Mouse (Mus musculus): Measurements from ENCODE around the gene Apmap. TPM values are rescaled to one million over a fixed set of nuclear protein-coding genes. Genes with fewer than 3 reads are reported as not detected.

The Apmap gene
- polyA plus RNA-seq (2015; fragmentation: Nextera tagmentation; extraction: Ambion mirVana) = 42.1 and 43.2 TPM in 2 replicates

DNA sequence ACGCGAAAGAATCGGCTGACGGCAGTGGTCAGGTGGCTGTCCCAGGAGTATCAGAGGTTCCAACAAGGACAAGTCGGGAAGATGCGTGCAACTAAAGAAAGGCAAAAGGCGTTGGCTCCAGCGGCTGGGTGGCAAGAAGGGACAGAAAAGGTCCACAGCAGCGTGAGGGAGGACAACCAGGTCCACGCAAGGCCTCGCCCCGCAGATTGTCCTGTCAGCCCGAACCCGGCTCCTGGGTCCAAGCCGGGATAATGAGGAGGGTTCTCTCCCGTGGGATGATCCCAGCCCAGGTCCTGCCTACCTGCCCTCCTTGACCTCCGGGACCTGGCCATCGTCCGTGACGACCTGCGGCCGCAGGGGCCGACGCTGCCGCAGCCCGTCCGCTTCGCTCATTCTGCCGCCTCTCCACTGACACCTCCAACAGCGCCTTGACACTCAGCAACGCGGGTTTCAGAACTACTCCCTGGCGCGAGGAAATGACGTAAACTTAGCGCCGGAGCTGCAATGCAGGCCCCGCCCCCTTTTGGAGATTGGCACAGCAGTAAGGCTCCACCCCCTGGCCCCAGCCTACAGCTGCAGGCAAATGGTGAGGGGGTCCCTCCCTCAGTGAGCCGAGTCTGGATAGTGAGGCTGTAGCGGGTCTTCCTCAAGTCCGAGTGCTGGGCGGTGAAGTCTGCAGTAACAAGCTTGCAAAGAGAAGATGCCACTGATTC lies at the start of gene Apmap:
Gene Apmap, minus strand, starts transcription at position 481 of the 713 bp plus-strand sequence.
- ATAC-seq (ENCODE audit: insufficient read depth, low FRiP score) = peak; percentile 97
- Histone ChIP-seq H3K9ac (ENCODE audit: low read length) (peak within 1 kb of the TSS; percentile 83), H3K4me2 (ENCODE audit: low read depth, low read length) (peak within 1 kb of the TSS; percentile 86), H3K9me3 (replicated peaks; ENCODE audit: control insufficient read depth, low read length) (no peaks in the 10 kb centered on the region), H3K4me1 (ENCODE audit: control insufficient read depth, insufficient read depth, low read length) (peaks cover 7% of the 10 kb centered on the region; the same call in 1 of the 2 replicates), H3K27ac (ENCODE audit: low read length) (peak within 1 kb of the TSS; percentile 68), H3K36me3 (ENCODE audit: control insufficient read depth, insufficient read depth, low read length) (no peaks in the 10 kb centered on the region), H3K27me3 (ENCODE audit: control insufficient read depth, insufficient read depth, low read length) (no peaks in the 10 kb centered on the region), H3K4me3 (replicated peaks; ENCODE audit: low read length) (peak within 1 kb of the TSS; percentile 74)
- WGBS = under 1% methylated on average over 42 of the region's 42 CpGs

DNA sequence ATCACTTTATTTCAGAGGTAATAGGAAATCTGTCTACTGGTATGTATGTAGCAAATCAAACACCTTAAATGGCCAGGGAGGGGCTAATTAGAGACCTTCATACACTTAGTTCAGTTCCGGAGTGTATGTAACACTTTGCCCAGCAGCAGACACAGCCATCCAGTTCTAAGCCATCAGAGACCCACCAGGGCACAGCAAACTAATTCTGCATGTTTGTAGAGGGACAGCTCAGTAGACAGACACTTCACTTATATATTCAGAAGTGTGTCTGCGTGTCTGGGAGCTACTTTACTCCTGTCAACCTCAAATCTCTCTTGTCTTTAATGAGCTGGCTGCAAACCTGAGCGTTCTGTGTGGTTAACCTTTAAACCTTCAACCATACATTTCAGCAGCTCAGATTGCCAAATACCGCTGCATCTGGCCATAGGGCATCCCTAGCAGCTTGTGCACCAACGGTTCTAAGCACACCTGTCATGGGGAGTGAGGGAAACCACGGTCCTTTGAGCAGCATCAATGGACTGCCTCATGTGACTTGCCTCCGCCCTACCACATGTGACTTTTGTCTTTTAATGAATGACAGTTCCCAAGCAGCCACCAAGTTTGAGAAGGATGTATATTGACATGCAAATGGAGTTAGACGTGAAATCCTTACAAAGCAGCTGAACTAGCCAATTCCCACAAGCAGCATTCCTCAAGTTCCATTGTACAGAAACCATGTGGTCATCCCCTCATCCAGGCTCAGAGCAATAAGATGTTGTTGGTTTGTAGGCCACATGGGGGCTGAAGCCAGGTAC lies 48.8 kb upstream of the Apmap start:
- H3K4me1 ChIP-seq (ENCODE audit: control insufficient read depth, insufficient read depth, low read length) = no peaks in the 10 kb centered on the region
- no peak overlapping the region for H3K4me2 ChIP-seq (ENCODE audit: low read depth, low read length)
- no peak overlapping the region for H3K9ac ChIP-seq (ENCODE audit: low read length)
- 0 out of 2 replicates have a peak, but pooled peaks cover 3% of the 10 kb centered on the region for H3K9me3 ChIP-seq (replicated peaks; ENCODE audit: control insufficient read depth, low read length)
- H3K27ac ChIP-seq (ENCODE audit: low read length) = no peak overlapping the region
- ATAC-seq (ENCODE audit: insufficient read depth, low FRiP score) = no peak
- 58% methylated on average over 8 of the region's 8 CpGs for WGBS
- H3K4me3 ChIP-seq (replicated peaks; ENCODE audit: low read length) = no peak overlapping the region
- H3K36me3 ChIP-seq (ENCODE audit: control insufficient read depth, insufficient read depth, low read length) = no peaks in the 10 kb centered on the region
- no peaks in the 10 kb centered on the region for H3K27me3 ChIP-seq (ENCODE audit: control insufficient read depth, insufficient read depth, low read length)

DNA sequence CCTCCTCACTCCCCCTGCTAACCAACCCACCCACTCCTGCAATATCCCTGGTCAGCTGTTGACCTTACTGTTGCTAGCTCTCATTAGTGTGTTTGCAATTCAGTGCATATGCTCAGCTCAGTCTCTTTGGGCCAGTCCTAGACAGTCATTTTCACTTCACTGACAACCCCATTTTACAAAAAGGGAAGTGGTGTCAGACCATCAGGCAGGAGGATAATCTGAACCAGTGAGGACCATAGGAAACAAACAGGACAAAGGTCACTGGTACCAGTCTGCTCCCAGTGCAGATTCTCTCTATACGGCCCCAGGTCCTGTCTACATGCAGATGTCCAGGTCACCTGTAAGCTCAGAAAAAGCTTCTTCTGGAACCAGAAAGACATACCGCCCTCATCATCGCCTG lies 47.7 kb upstream of the Apmap start:
- ATAC-seq (ENCODE audit: insufficient read depth, low FRiP score) = no peak
- Histone ChIP-seq H3K27me3 (ENCODE audit: control insufficient read depth, insufficient read depth, low read length) (no peaks in the 10 kb centered on the region), H3K4me2 (ENCODE audit: low read depth, low read length) (no peak overlapping the region), H3K4me1 (ENCODE audit: control insufficient read depth, insufficient read depth, low read length) (no peaks in the 10 kb centered on the region), H3K4me3 (replicated peaks; ENCODE audit: low read length) (no peak overlapping the region), H3K9me3 (replicated peaks; ENCODE audit: control insufficient read depth, low read length) (0 out of 2 replicates have a peak, but pooled peaks cover 3% of the 10 kb centered on the region), H3K36me3 (ENCODE audit: control insufficient read depth, insufficient read depth, low read length) (no peaks in the 10 kb centered on the region), H3K9ac (ENCODE audit: low read length) (no peak overlapping the region), H3K27ac (ENCODE audit: low read length) (no peak overlapping the region)
- WGBS = 94% methylated on average over 3 of the region's 3 CpGs

DNA sequence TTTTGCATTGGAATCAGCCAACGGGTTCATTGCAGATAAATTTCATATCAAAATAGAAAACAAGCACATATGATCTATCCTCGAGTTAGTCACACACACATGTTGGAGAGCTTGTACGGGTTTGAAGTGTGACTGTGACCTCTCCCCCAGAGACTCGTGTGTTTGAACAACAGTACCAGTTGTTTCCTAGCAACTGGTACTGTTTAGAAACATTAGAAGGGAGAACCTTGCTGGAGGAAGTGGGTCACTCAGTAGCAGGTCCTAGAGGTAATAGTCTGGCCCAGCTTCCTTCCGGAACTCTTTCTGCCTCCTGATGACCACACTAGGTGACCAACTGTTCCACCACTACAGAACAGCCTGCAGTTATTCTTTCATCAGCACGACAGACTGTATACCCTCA lies 46.9 kb upstream of the Apmap start:
- 67% methylated on average over 6 of the region's 6 CpGs for WGBS
- no peak overlapping the region for H3K27ac ChIP-seq (ENCODE audit: low read length)
- H3K36me3 ChIP-seq (ENCODE audit: control insufficient read depth, insufficient read depth, low read length) = no peaks in the 10 kb centered on the region
- no peaks in the 10 kb centered on the region for H3K27me3 ChIP-seq (ENCODE audit: control insufficient read depth, insufficient read depth, low read length)
- no peaks in the 10 kb centered on the region; the same call in none of the 2 replicates for H3K4me1 ChIP-seq (ENCODE audit: control insufficient read depth, insufficient read depth, low read length)
- H3K4me2 ChIP-seq (ENCODE audit: low read depth, low read length) = no peak overlapping the region
- H3K9ac ChIP-seq (ENCODE audit: low read length) = no peak overlapping the region
- 0 out of 2 replicates have a peak, but pooled peaks cover 3% of the 10 kb centered on the region for H3K9me3 ChIP-seq (replicated peaks; ENCODE audit: control insufficient read depth, low read length)
- ATAC-seq (ENCODE audit: insufficient read depth, low FRiP score) = no peak
- no peak overlapping the region for H3K4me3 ChIP-seq (replicated peaks; ENCODE audit: low read length)

DNA sequence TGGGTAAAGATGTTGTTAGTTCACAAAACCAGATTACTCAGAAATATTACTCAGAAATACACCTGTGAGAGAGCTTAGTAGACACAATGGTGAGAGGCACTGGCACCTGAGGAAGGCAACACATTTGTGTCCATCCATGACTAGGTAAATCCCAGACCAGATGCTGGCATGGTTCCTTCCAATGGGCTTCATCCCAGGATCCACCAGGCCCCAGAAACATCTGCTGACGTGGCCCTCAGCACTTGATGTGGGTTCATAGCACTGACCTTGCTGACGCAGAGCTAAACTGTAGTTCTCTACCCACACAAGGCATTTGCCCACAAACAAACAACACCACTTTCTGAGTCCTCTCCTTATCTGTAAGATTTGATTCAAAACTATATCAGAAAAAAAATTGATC lies 46.4 kb upstream of the Apmap start:
- 84% methylated on average over 2 of the region's 2 CpGs for WGBS
- H3K36me3 ChIP-seq (ENCODE audit: control insufficient read depth, insufficient read depth, low read length) = no peaks in the 10 kb centered on the region
- H3K4me2 ChIP-seq (ENCODE audit: low read depth, low read length) = no peak overlapping the region
- no peak for ATAC-seq (ENCODE audit: insufficient read depth, low FRiP score)
- no peaks in the 10 kb centered on the region for H3K27me3 ChIP-seq (ENCODE audit: control insufficient read depth, insufficient read depth, low read length)
- no peak overlapping the region for H3K4me3 ChIP-seq (replicated peaks; ENCODE audit: low read length)
- no peaks in the 10 kb centered on the region; the same call in none of the 2 replicates for H3K4me1 ChIP-seq (ENCODE audit: control insufficient read depth, insufficient read depth, low read length)
- 0 out of 2 replicates have a peak, but pooled peaks cover 3% of the 10 kb centered on the region for H3K9me3 ChIP-seq (replicated peaks; ENCODE audit: control insufficient read depth, low read length)
- H3K9ac ChIP-seq (ENCODE audit: low read length) = no peak overlapping the region
- no peak overlapping the region for H3K27ac ChIP-seq (ENCODE audit: low read length)

DNA sequence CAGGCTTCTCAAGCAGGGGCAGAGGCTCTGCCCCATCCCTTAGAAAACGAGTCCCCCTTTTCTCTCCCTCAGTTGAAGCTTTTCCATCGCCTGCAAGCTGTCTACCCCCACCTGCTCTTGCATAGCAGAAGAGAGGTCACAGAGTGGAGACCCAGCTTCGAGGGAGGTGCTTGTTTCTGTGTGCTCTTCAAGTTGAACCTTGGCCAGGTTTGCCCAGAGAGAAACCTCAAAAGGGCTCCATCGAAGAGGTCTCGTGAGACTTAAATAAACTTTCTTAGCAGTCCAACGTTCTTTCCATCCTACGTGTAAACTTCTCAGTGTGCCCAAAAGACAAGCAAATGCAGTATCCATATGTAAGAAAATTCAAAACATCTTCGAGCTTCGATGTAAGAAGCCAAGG lies 43.0 kb upstream of the Apmap start:
- WGBS = 40% methylated on average over 9 of the region's 9 CpGs
- Histone ChIP-seq H3K9ac (ENCODE audit: low read length) (no peak overlapping the region), H3K4me1 (ENCODE audit: control insufficient read depth, insufficient read depth, low read length) (peaks cover 4% of the 10 kb centered on the region), H3K4me3 (replicated peaks; ENCODE audit: low read length) (no peak overlapping the region), H3K9me3 (replicated peaks; ENCODE audit: control insufficient read depth, low read length) (no peaks in the 10 kb centered on the region), H3K4me2 (ENCODE audit: low read depth, low read length) (no peak overlapping the region), H3K36me3 (ENCODE audit: control insufficient read depth, insufficient read depth, low read length) (no peaks in the 10 kb centered on the region), H3K27ac (ENCODE audit: low read length) (peak overlapping the region; percentile 77), H3K27me3 (ENCODE audit: control insufficient read depth, insufficient read depth, low read length) (no peaks in the 10 kb centered on the region)
- ATAC-seq (ENCODE audit: insufficient read depth, low FRiP score) = peak; percentile 35; the same call in 1 of the 2 replicates

DNA sequence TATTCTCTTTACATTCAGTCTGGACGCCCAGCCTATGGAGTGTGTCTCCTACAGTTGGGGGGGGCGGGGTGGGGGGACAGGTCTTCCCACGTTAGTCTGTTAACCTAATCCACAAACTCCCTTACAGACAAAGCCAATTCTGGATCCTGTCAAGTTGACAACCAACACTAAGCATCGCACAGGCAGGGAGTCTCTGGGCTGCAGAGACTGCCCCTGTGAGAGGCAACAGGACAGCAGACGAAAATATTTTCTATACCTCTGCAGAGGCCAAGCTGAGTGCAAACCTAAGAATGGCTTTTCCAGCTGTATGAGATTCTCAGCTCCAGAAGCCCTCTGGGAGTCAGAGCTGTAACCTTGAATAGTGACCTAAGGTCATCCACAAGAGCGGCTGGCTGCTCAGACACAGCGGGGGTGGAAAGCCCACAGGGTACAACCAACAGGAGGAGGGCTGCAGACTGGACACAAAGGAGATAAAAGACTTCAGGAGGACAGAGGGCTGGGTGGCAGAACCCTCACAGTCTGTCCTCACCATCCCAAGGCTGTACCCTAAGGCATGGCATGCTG lies 42.2 kb upstream of the Apmap start:
- no peaks in the 10 kb centered on the region for H3K9me3 ChIP-seq (replicated peaks; ENCODE audit: control insufficient read depth, low read length)
- H3K27me3 ChIP-seq (ENCODE audit: control insufficient read depth, insufficient read depth, low read length) = no peaks in the 10 kb centered on the region
- H3K4me2 ChIP-seq (ENCODE audit: low read depth, low read length) = no peak overlapping the region
- no peak overlapping the region for H3K4me3 ChIP-seq (replicated peaks; ENCODE audit: low read length)
- no peaks in the 10 kb centered on the region for H3K36me3 ChIP-seq (ENCODE audit: control insufficient read depth, insufficient read depth, low read length)
- peaks cover 4% of the 10 kb centered on the region for H3K4me1 ChIP-seq (ENCODE audit: control insufficient read depth, insufficient read depth, low read length)
- ATAC-seq (ENCODE audit: insufficient read depth, low FRiP score) = peak; percentile 45; the same call in 1 of the 2 replicates
- WGBS = 27% methylated on average over 7 of the region's 7 CpGs
- no peak overlapping the region for H3K9ac ChIP-seq (ENCODE audit: low read length)
- peak overlapping the region; percentile 77 for H3K27ac ChIP-seq (ENCODE audit: low read length)

DNA sequence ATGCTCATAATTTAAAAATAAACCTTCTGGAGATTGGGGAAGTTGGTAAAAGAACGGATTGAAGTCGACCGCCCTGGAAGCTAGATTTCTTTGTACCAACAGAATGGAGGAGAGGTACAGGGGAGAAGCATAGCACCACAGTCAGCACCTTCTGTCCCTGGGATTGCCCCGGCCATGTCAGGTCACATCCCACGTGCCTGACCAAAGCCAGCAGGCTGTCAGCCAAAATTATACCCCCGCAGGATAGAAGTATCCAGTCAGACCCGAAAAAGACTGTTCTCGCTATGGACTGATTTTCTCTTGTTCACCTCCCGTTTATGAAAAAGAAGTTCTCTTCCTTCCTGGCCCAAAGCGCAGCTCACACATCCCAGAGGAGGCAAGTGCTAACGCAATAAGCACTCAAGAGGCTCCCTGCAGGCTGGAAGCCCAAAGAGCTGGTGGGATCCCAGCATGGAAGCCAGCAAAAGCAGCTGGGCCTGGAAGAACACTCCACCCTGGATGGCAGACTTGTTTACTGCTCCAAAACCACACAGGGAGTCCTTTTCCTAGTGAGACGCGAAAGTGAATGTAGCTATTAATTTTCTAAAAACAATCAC lies 40.0 kb upstream of the Apmap start:
- ATAC-seq (ENCODE audit: insufficient read depth, low FRiP score) = no peak
- H3K9me3 ChIP-seq (replicated peaks; ENCODE audit: control insufficient read depth, low read length) = no peaks in the 10 kb centered on the region
- no peaks in the 10 kb centered on the region for H3K36me3 ChIP-seq (ENCODE audit: control insufficient read depth, insufficient read depth, low read length)
- no peaks in the 10 kb centered on the region for H3K27me3 ChIP-seq (ENCODE audit: control insufficient read depth, insufficient read depth, low read length)
- no peak overlapping the region for H3K9ac ChIP-seq (ENCODE audit: low read length)
- no peak overlapping the region for H3K4me3 ChIP-seq (replicated peaks; ENCODE audit: low read length)
- H3K4me2 ChIP-seq (ENCODE audit: low read depth, low read length) = no peak overlapping the region
- WGBS = 55% methylated on average over 13 of the region's 13 CpGs
- H3K4me1 ChIP-seq (ENCODE audit: control insufficient read depth, insufficient read depth, low read length) = peaks cover 4% of the 10 kb centered on the region
- H3K27ac ChIP-seq (ENCODE audit: low read length) = no peak overlapping the region
